Mouse (Mus musculus) splenic B cell, adult 2 months (primary cell): ENCODE measurements at regions not wholly inside any gene's neighbourhood (a gene's known extent, or its start where the extent isn't known, plus 50 kb on each side); places are given as distances from the start of the nearest gene placed in this dataset.

Source experiments
- DNase-seq: peaks from one replicate; pipeline ENCODE4 v3.0.0-alpha.2; 2011; ENCODE audit warnings: low read depth, low spot score
- H3K27me3 ChIP-seq: 2 replicates; pipeline ENCODE4 v1.6.1; 2012; ENCODE audit warnings: mild to moderate bottlenecking, low read length, moderate library complexity, mixed read lengths; ENCODE audit not compliant: control insufficient read depth, poor library complexity, insufficient read depth, severe bottlenecking
- H3K36me3 ChIP-seq: 2 replicates; pipeline ENCODE4 v1.6.1; 2012; ENCODE audit warnings: mild to moderate bottlenecking, low read length, moderate library complexity, mixed read lengths; ENCODE audit not compliant: control insufficient read depth, poor library complexity, insufficient read depth, severe bottlenecking

GRCm38 (mm10) chr1:143906881-143907280 lies 97.1 kb downstream of the Rgs2 start:
- no peaks in the 10 kb centered on the region for H3K36me3 ChIP-seq
- DNase-seq = no peak
- no peaks in the 10 kb centered on the region for H3K27me3 ChIP-seq

- Histone ChIP-seq H3K36me3 (no peaks in the 10 kb centered on the region), H3K27me3 (no peaks in the 10 kb centered on the region)
- no peak for DNase-seq
Measured at GRCm38 (mm10) chr1:143903985-143904384, 100.0 kb downstream of the Rgs2 start.

DNA sequence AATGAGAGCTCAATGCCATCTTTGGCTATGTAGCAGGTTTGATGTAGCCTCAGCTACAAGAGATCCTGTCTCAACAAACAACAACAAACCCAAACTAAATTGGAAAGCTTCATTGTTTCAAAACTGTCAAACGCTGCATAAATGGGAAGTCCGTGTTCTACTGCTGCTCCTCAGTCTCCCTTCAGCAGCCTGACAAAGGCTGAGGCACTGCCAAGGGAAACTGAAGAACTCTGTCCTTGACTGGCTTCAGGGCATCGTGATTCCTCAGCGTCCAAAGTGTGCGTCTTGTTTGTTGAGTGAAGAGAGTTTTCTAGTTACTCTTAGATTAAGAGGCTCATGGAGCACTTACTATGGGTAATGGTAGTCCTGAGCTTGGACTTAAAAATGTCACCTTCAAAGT lies 100.7 kb downstream of the Rgs2 start:
- H3K27me3 ChIP-seq = no peaks in the 10 kb centered on the region
- H3K36me3 ChIP-seq = no peaks in the 10 kb centered on the region
- DNase-seq = no peak

DNA sequence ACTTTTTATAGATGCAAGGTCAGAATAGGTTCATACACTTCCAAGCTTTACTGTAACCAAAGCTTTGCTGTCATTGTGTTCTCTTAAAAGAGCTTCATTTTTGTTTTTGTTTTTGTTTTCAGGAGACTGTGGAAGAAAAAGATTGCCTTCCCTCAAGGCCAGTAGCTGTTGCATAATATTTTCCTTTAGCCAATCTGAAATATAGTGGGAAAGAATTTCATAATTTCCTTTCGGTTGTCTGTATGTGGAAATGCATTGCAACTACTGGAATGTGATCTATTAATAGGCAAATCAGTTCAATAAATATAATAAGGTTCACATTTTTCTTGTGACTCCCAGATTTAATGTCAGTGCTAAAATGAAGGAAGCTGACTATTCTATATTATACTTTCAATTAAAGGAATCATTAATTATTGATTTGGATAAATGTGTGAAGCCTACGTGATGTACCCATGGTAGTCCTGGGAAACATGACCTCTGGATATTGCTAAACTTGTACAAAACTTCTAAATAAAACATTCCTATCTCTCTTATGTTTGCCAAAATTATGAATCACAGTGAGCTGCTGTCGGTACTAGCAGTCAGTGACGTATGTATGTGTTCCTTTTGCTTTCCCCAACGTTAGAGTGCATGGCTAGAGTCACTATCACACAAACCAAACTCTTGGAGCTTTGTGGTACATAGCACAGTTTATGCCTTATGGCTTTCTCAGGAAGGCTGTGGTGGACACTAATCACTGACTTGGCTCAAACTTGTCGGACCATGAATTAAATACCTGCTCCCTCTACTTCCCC lies 102.6 kb downstream of the Rgs2 start:
- no peaks in the 10 kb centered on the region for H3K36me3 ChIP-seq
- DNase-seq = no peak
- no peaks in the 10 kb centered on the region for H3K27me3 ChIP-seq

DNA sequence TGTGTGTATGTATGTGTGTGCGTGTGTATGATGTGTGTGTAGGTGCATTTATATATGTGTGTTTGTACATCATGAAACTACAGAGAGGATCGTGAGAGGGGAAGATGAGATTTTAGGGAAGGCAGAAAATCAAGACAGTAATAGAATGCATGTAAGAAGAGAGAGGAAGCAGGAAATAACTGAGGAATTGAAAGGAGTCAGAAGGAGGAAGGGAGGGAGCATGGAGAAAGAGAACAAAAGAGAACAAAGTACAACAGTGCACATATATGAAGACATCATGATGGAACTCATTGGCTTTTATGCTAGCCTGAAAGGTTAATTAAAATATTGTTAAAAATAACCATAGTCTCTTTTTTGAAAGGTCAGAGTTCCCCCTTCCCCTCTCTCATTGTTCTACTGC lies 111.4 kb downstream of the Uchl5 start:
- Histone ChIP-seq H3K27me3 (no peaks in the 10 kb centered on the region), H3K36me3 (no peaks in the 10 kb centered on the region)
- DNase-seq = no peak

DNA sequence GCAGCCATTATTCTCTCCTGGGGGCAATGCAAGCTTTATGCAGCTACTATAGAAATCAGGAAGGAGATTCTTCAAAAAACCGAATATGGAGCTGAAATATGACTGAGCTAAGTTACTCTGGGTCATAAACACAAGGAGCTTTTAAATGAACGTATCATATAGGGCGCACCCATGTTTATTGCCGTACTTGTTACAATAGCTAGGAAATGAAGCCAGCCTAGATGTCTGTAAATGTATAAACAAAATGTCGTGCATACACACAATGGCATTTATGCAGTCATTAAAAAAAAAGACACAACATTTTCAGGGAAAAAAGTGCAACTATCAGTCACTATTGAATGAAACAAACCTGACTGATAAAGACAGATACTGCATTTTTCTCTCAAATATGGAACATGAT lies 111.0 kb downstream of the Uchl5 start:
- H3K36me3 ChIP-seq = no peaks in the 10 kb centered on the region
- no peaks in the 10 kb centered on the region for H3K27me3 ChIP-seq
- DNase-seq = no peak

GRCm38 (mm10) chr1:143886014-143886413 lies 108.9 kb downstream of the Uchl5 start:
- H3K36me3 ChIP-seq = no peaks in the 10 kb centered on the region
- DNase-seq = no peak
- no peaks in the 10 kb centered on the region for H3K27me3 ChIP-seq

DNA sequence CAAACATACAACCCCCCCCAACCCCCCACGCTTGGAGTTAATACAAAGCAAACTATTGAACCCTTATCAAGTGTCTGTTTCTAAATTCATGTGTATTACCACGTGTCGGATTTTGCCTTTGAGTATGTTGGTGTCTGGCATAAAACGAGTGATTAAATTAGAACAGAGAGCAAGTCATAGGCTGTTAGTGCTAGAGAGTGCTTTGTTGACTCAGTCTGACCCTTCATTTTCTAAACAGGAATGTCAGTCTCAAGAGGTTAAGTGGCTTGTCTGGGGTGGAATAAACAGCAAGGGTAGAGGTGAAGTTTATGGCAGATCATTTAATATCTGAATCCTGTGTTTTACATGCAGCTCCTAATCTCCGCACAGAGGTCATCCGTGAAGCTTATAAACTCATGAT lies 104.1 kb downstream of the Uchl5 start:
- no peaks in the 10 kb centered on the region for H3K36me3 ChIP-seq
- no peaks in the 10 kb centered on the region for H3K27me3 ChIP-seq
- no peak for DNase-seq

GRCm38 (mm10) chr1:143879622-143880021 lies 102.5 kb downstream of the Uchl5 start:
- no peaks in the 10 kb centered on the region for H3K27me3 ChIP-seq
- no peaks in the 10 kb centered on the region for H3K36me3 ChIP-seq
- no peak for DNase-seq

DNA sequence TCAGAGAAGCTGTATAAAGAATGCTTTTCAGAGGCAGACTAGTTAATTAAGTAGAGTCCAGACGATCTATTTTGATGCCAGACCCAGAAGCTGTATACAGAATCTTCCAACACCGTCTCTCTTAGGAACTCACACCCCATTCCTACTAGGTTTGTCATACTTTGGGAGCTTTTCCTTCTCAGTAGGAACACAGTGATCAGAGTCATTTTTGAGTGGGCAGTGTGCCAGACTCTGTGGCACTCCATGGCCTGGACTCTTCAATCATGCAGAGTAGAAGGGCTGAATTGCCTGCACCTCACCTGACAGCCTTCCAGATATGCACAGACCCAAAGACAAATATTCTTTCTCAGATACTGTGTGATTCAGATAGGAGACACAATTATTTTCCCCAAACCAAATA lies 101.2 kb downstream of the Uchl5 start:
- DNase-seq = no peak

DNA sequence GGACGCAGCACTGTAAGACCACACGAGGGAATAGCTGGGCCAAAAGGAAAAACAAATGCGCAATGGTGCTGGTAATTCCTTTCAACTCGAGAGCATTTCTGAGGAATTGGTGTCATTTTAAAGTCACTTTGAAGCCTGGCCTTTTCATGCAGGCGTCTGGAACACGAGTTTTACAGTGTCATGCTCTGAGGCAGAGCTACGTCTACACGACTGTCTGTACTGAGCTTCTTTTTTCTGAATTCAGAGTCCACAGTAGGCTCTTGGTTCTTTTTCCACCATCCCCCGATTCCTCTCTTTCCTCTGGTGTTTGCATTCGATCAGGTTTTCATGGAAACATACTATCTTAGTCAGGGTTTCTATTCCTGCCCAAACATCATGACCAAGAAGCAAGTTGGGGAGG lies 83.2 kb downstream of the Uchl5 start:
- no peak for DNase-seq
- Histone ChIP-seq H3K36me3 (no peaks in the 10 kb centered on the region), H3K27me3 (no peaks in the 10 kb centered on the region)

More for the DNA sequence above, 101.2 kb downstream of the Uchl5 start:
- Histone ChIP-seq H3K27me3 (no peaks in the 10 kb centered on the region; the same call in 1 of the 2 replicates), H3K36me3 (no peaks in the 10 kb centered on the region)

DNA sequence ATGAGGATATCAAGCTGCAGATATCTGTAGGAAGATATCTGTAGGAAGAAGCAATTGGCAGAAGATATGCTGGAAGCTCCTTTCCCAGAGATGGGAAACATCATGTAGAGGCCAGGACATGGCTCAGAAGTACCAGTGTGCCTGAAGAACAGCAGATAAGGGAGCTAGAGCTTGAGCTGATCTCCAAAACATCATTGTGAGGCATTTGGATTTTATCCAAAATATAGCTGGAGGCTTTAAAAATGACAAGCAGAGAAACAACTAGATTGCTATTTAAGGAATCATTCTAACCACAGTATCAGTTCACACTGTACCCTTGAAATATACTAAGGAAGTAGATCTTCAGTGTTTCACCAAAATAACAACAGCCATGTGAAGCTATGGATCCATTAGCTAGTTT lies 81.5 kb downstream of the Uchl5 start:
- no peaks in the 10 kb centered on the region for H3K36me3 ChIP-seq

More for the DNA sequence above, 81.5 kb downstream of the Uchl5 start:
- no peak for DNase-seq
- no peaks in the 10 kb centered on the region for H3K27me3 ChIP-seq
